Mouse (Mus musculus) layer of hippocampus, adult 18-20 months (tissue): ENCODE measurements around the gene Ccdc180. TPM values are rescaled to one million over a fixed set of nuclear protein-coding genes. Genes with fewer than 3 reads are reported as not detected.

ENCODE experiments used
- DNase-seq, 2 experiments: peaks; one replicate each; pipeline ENCODE4 v3.0.0; 2022; ENCODE audit warnings: low spot score in 2 of 2
- total RNA-seq, 2 experiments: library from RNA; stranded (reverse); gene quantifications; 2 replicates each; pipeline ENCODE4 v1.2.3; 2021

The Ccdc180 gene
- total RNA-seq, 2 experiments from 2014 or later = 0.36 to 0.79 TPM

DNA sequence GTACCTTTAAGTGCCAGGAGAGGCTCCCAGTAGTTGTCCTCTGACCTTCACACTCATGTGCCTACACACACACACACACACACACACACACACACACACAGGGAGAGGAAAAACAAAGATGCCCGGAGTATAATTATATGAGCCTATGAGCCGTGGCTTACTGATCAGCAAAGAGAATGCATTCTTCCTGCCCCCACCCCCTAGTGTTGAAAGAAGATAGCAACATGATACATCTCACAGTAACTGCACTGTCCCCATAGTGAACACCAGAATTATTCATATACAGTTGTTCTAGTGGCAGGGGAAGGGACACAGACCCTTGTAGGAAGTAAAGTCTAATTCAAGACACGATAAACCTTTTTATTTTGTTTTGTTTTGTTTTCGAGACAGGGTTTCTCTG, 19.8 kb downstream of the Ccdc180 start:
- DNase-seq = no peak

- no peak for DNase-seq
Measured at GRCm38 (mm10) chr4:45911256-45911655, 21.2 kb downstream of the Ccdc180 start.

- no peak for DNase-seq
Measured at GRCm38 (mm10) chr4:45911876-45912275, 21.8 kb downstream of the Ccdc180 start.

GRCm38 (mm10) chr4:45917091-45917490, 27.0 kb downstream of the Ccdc180 start:
- DNase-seq = no peak

DNA sequence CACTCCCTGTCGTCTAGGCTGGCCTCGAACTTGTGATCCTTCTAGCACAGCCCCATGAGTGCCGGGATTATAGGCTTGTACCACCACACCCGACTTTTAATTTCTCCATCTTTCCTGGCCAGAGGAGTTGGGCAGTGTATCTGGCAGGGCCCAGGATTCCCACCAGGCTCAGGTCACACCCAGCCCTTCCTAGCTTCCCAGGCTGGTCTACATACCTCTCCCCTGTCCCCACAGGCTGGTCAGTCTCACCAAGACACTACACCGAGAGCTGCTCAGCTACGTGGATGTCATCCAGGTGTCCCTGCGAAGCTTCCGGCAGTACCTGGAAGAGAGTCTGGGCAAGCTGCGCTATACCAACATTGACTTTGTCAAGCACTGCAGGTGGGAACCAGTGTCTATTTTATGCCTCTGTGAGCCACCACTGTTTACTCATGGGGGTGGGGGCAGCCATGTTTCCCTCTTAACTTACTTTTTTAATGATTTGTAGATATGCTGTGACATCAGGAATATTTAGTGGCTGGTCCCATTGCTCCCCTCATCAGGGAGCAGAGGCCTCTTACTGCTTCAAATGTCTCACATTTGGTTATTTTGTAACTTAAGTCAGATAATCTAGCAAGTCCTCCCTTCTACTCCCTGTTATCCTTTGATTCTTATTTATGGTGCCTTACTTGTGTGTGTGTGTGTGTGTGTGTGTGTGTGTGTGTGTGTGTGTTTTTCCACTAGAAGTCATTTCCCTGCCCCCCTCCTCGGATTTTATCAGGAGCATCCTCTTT, 31.7 kb downstream of the Ccdc180 start:
- no peak for DNase-seq

GRCm38 (mm10) chr4:45924011-45924410, 33.9 kb downstream of the Ccdc180 start:
- no peak for DNase-seq

DNA sequence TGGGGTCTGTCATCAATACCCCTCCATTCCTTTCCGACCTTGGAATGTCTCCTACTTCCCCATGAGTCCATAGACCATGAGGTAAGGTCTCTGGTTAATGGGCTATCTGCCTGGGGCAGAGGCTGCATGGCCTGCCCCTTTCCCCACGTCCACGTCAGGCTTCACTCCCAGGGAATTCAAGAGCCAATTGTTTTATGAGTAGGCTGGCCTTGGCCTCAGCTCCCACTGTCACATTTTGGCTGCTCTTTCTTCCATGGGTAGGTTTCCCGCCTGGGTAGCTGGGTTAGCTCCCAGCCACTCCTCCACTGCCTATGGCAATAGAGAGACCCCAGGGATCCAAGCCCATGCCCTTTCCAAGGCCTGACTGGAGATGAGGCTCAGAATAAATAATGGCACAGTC, 38.5 kb downstream of the Ccdc180 start:
- no peak for DNase-seq

DNA sequence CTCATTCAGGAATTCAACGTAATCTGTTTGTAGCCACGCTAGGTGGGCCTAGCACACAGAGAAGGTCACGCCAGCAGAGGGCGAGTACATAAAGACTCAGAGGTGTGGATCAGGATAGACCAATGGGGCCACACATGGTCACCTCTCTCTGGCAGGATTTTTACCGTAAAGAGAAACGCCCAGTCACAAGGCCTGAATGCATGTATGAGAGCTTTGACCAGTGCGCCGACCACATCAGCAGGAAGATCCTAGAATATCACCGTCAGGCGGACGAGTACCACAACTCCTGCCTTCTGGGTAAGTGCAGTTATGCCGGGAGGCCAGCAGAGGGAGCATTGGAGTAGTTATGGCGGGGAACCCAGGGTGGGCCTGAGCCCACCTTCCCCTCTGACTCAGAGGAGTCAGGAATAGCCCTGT, 51.5 kb downstream of the Ccdc180 start:
- DNase-seq = peak; percentile 4 to 37

- no peak for DNase-seq
Measured at GRCm38 (mm10) chr4:45947729-45948128, 57.6 kb downstream of the Ccdc180 start.

GRCm38 (mm10) chr4:45949109-45949848, 59.2 kb downstream of the Ccdc180 start:
- no peak for DNase-seq

- no peak for DNase-seq
Measured at GRCm38 (mm10) chr4:45951830-45952229, 61.7 kb downstream of the Ccdc180 start.

DNA sequence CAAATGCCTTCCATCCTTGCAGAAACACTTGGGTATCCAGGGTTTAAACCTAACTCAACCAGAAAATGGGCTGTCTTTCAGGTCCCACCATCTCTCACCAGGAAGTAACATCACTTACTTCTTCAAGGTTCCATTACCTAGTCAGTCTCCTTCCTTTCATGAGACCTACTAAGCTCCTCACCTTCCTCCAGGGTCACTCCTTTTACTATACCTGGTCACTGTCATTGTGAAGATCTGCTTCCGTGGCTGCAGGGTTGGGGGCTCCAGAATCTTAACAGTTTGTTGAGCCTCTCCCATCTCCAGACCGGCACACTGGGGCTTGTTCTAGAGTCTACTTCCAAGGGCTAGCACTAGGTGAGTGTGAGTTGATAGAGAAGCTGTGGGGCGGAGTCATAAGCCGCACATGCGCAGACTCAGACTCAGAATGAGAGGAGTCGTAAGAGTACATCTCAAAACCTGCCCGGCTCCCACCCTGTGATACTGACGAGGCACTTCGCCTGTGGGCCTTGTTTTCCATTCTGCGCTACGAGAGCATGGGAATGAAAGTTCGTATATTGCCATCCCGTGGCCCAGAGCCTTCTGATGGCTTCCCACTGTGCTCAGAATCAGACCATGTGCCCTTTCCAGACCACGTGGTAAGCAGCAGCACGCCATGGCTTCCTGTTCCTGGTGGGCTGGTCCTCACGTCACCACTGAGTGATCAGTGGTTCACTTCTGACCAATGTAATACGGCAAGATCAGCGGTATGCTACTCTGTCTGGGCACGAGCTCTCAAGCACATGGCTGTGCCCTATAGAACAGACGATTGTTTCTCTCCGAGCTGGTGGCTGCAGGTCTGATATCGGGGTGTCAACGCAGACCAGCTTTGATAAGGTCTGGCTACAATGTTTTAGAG, 63.2 kb downstream of the Ccdc180 start:
- DNase-seq = no peak

DNA sequence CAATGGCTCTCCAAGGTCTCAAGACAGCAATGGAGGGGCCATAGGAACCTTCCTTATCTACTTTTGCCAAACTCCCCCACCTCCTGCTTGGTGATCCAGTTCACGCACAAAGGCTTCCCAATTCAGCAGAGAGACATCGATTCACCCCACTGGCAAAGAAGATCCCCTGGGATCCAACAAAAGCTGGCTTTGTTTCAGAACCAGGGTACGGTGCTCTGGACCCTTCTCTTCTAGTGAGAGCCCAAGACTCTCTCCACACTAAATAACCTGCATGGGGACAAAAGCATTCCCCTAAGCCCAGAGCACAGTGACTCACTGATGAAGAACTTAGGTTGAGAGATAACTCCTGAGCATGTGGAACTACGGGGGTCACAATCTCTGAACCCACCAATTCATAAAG, 65.1 kb downstream of the Ccdc180 start:
- DNase-seq = no peak

DNA sequence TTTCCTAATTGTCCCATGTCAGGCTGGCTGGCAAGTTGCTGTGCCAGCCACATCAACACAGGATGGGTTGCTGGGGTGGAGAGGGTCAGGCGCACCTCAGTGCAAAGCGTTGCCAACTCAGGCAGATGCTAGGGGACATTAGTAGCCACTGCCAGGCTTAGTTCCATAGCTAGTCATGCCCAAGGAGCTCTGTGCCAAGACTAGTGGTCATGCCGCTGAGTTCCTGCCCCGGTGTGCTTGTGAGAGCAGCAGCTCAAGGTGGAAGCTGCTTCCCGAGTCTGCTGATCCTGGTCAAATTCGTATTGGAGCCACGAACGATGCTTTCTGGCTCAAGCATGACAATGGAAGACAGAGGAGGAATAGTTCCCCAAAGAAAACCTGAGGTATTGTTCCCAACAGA, 66.0 kb downstream of the Ccdc180 start:
- DNase-seq = no peak

- no peak for DNase-seq
Measured at GRCm38 (mm10) chr4:45956706-45957105, 66.6 kb downstream of the Ccdc180 start.

DNA sequence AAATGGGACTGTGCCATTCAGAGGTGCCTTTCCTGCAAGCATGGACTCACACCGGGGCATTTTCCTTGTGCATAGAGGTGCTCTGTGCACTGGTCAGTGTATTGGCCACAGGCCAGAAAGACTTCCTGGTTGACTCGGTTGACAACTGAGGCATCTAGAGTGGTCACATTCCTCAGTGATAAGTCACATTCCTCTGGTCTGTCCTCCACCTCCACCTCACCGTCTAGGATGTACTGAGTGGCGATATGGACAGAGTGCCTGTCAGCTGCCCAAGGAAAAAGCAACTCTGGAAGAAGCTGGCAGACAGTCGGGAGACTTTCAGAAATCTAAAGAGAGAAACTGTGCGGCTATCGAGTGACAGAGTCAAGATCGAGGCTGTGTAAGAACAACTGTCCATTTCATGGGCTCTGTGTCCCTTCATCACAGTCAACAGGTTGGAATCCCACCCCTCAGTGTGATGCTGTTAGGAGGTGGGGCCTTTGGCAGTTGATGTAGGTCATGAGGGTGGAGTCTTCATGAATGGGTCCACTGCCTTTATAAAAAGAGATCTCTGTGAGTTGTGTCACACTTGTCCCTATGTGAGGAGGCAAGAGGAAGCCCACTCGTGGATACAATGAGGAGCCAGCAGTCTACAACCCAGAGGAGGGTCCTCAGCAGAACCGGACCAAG, 74.8 kb downstream of the Ccdc180 start, which contains the start of gene Tdrd7:
TSS of gene Tdrd7 (plus strand) at position 564 of the 669 bp plus-strand sequence.
- no peak for DNase-seq

- DNase-seq = no peak
Measured at GRCm38 (mm10) chr4:45965737-45966447, 75.8 kb downstream of the Ccdc180 start.

- DNase-seq = no peak
Measured at GRCm38 (mm10) chr4:45966716-45967115, 76.6 kb downstream of the Ccdc180 start.

GRCm38 (mm10) chr4:45967479-45968341, 77.6 kb downstream of the Ccdc180 start:
- no peak for DNase-seq
